Mouse (Mus musculus) liver, postnatal 0 days (tissue): Measurements from ENCODE around the gene Cars2. TPM values are rescaled to one million over a fixed set of nuclear protein-coding genes. Genes with fewer than 3 reads are reported as not detected.

Experiments
- ATAC-seq: fragments of 200-750 bp; cut with Nextera tagmentation; 2 replicates; pipeline ENCODE4 v1.8.0; 2017; ENCODE audit warnings: mild to moderate bottlenecking, moderate library complexity
- DNase-seq: peaks from one replicate; pipeline ENCODE4 v3.0.0-alpha.2; 2016
- H3K27ac ChIP-seq: fragments of 300-500 bp; sonication (generic); 2 replicates; pipeline ENCODE4 v1.5.1; 2014; ENCODE audit warnings: antibody characterized with exemption, moderate library complexity, mild to moderate bottlenecking, low read depth
- H3K27me3 ChIP-seq: fragments of 300-500 bp; sonication (generic); 2 replicates; pipeline ENCODE4 v1.6.1; 2014; ENCODE audit warnings: low read length, control low read depth, mixed read lengths; ENCODE audit not compliant: insufficient read depth
- H3K36me3 ChIP-seq: fragments of 300-500 bp; sonication (generic); replicated peaks from 2 replicates; pipeline ENCODE4 v1.6.1; 2014; ENCODE audit warnings: mild to moderate bottlenecking, control low read depth, low read length, moderate library complexity, mixed read lengths; ENCODE audit not compliant: insufficient read depth
- H3K4me1 ChIP-seq: fragments of 300-500 bp; sonication (generic); 2 replicates; pipeline ENCODE4 v1.6.1; 2014; ENCODE audit warnings: antibody characterized with exemption, mild to moderate bottlenecking, control low read depth; ENCODE audit not compliant: insufficient read depth
- H3K4me2 ChIP-seq: fragments of 300-500 bp; sonication (generic); 2 replicates; pipeline ENCODE4 v1.6.1; 2014; ENCODE audit warnings: low read depth, mild to moderate bottlenecking, low read length, moderate library complexity, mixed read lengths
- H3K4me3 ChIP-seq: fragments of 300-500 bp; sonication (generic); 2 replicates; pipeline ENCODE4 v1.5.1; 2014; ENCODE audit warnings: low read depth, low read length
- H3K9ac ChIP-seq: fragments of 300-500 bp; sonication (generic); replicated peaks from 2 replicates; pipeline ENCODE4 v1.6.1; 2014; ENCODE audit warnings: mild to moderate bottlenecking, moderate library complexity
- H3K9me3 ChIP-seq: fragments of 300-500 bp; sonication (generic); 2 replicates; pipeline ENCODE4 v1.6.1; 2016; ENCODE audit warnings: mild to moderate bottlenecking, control low read depth, low read length, mixed read lengths
- CTCF ChIP-seq: sonication (generic); IDR thresholded peaks from 2 replicates; pipeline ENCODE4 v1.5.1; 2016; ENCODE audit warnings: antibody characterized with exemption, low read depth
- EP300 ChIP-seq: IDR thresholded peaks from 2 replicates; pipeline ENCODE4 v1.6.1; 2016; ENCODE audit warnings: antibody characterized with exemption, low read depth, mild to moderate bottlenecking
- WGBS: fragments of 180-500 bp; shearing (Covaris S2); extraction: QIAGEN DNeasy Blood & Tissue Kit; methylation state at CpG from one replicate; pipeline ENCODE4 v1.1.7; 2014; ENCODE audit not compliant: insufficient replicate concordance; 5-methylcytosine and 5-hydroxymethylcytosine counted together
- polyA plus RNA-seq: library from polyadenylated mRNA; unstranded; fragments of >200 nt; fragmentation: Nextera tagmentation; extraction: Ambion mirVana; gene quantifications from 2 replicates; pipeline ENCODE4 v1.2.1, GENCODE M21; 2015

The Cars2 gene
- 7.2 and 8.4 TPM in 2 replicates for polyA plus RNA-seq

DNA sequence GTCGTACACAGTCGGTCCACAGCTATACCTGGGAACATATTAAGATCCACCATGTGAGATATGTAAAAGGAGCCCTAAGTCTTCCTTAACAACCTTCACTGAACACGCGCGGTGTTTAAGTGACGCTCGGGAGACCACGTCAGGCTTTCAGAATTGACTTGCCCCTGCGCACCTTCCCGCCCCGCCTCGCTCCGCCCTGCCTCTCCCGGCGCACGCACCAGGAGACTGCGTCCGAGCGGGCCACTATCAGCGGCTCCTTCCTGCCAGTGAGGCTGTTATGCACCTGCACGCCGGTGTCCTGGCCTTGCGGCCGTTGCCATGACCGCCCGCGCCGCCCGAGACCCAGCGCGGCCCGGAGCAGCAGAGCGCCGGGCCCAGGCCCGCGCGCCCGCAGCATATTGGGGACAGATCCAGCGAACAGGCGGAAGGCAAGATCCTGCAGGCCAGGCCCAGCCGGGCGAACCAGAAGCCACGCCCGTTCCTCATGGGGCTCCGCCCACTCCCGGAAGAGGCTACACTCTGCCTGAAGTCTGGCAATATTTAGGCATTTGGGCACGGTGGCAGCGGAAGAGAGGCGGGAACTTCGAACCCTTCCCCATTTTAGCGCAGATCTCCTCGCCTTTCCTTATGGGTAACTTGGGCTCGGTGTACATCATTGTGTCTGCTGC, at the start of gene Cars2:
TSS of gene Cars2 (minus strand) at position 503 of the 668 bp plus-strand sequence.
- peaks cover 22% of the 10 kb centered on the region for H3K4me1 ChIP-seq

DNA sequence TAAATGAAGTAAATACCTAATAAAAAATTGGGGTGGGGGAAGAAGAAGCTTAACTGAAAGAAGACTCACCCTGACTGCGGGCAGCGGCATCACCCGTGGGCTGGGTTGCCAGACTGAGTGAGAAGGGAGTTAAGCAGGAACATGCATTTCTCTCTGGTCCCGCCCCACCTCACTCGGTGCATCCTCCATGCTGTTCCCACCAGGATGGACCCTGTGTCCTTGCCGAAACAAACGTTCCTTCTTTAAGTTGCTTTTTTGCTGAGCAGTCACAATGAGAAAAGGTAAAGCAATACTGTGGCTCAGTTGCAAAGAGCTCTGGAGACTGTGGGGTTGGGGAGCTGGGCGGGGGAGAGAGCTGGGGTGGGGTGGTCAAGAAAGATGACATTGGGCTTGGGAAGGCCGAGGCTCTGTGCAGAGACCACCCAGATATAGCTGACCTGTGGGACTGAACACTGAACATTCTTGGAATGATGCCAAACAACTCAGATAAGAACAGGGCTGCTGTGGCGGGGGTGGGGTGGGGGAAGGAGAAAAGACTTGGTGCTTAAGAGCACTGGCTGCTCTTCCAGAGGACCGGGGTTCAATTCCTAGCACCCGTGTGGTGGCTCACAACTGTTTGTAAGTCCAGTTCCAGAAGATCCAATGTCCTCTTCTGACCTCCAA, 42.8 kb upstream of the Cars2 start:
- no peaks in the 10 kb centered on the region for H3K9me3 ChIP-seq
- no peak overlapping the region for H3K4me3 ChIP-seq
- DNase-seq (no peak), ATAC-seq (no peak)
- no peak overlapping the region for H3K9ac ChIP-seq
- 56% methylated on average over 12 of the region's 12 CpGs for WGBS
- H3K4me1 ChIP-seq, result 0 out of 2 replicates have a peak, but pooled peaks cover 3% of the 10 kb centered on the region
- TF ChIP-seq CTCF (no peak), EP300 (no peak)
- H3K27ac ChIP-seq, result no peak overlapping the region
- no peaks in the 10 kb centered on the region for H3K36me3 ChIP-seq
- no peaks in the 10 kb centered on the region for H3K27me3 ChIP-seq
- no peak overlapping the region for H3K4me2 ChIP-seq

More for the DNA sequence above, at the start of gene Cars2:
- ATAC-seq, result peak; percentile 76
- peak within 1 kb of the TSS; percentile 90 for H3K27ac ChIP-seq
- peak; percentile 94 for DNase-seq
- whole genome bisulfite sequencing, result under 1% methylated on average over 52 of the region's 53 CpGs
- no peaks in the 10 kb centered on the region; the same call in 1 of the 2 replicates for H3K36me3 ChIP-seq
- H3K9me3 ChIP-seq, result no peaks in the 10 kb centered on the region
- peak within 1 kb of the TSS; percentile 74 for H3K9ac ChIP-seq
- H3K27me3 ChIP-seq, result no peaks in the 10 kb centered on the region
- TF ChIP-seq EP300 (no peak), CTCF (no peak)
- H3K4me3 ChIP-seq, result peak within 1 kb of the TSS; percentile 70
- peak within 1 kb of the TSS; percentile 84 for H3K4me2 ChIP-seq

DNA sequence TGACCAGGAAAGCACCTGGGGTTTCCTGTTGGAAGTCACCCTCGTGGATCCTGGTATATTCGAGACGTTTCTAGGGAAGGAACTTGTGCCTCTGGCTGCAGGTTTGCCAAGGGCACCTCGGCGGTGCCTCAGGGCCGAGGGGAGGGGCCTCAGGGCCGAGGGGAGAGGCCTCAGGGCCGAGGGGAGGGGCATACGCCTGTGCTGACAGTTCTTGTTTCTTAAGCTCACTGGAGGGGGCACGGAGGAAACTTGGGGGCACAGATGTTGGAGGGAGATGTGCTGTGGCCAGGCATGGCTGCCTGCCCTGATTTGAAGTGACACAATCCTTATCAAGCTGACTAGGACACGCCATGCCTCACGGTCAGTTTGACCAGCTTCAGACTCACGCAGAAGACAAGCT, 41.7 kb upstream of the Cars2 start:
- Histone ChIP-seq H3K9ac (no peak overlapping the region), H3K27me3 (no peaks in the 10 kb centered on the region), H3K4me3 (no peak overlapping the region), H3K36me3 (no peaks in the 10 kb centered on the region), H3K4me2 (peak overlapping the region; percentile 40; the same call in 1 of the 2 replicates), H3K4me1 (0 out of 2 replicates have a peak, but pooled peaks cover 3% of the 10 kb centered on the region), H3K27ac (no peak overlapping the region), H3K9me3 (no peaks in the 10 kb centered on the region)
- TF ChIP-seq CTCF (no peak), EP300 (no peak)
- DNase-seq (peak; percentile 34), ATAC-seq (no peak)
- WGBS, result 25% methylated on average over 13 of the region's 13 CpGs

DNA sequence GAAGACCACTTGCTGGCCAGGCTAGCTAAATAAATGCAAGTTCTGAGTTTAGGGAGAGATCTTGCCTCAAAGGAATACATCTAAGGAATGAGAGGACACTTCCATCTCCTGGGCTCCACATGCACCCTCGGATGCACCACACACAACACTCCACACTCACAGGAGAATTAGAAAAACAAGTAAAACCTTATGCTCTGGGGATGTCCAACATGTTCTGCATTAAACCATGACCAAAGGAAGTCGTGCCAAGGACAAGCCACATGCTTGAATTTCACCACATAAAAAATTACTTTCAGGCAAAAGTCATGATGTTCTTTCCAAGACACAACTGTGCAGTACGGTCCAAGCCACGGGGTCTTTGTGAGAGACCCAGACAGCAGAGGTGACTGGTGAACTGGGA, 41.3 kb upstream of the Cars2 start:
- no peak for TF ChIP-seq CTCF
- TF ChIP-seq EP300, result no peak
- 74% methylated on average over 4 of the region's 4 CpGs for WGBS
- Histone ChIP-seq H3K4me1 (0 out of 2 replicates have a peak, but pooled peaks cover 3% of the 10 kb centered on the region), H3K36me3 (no peaks in the 10 kb centered on the region), H3K27ac (no peak overlapping the region), H3K9me3 (no peaks in the 10 kb centered on the region), H3K4me3 (no peak overlapping the region), H3K4me2 (no peak overlapping the region), H3K9ac (no peak overlapping the region), H3K27me3 (no peaks in the 10 kb centered on the region)
- no peak for DNase-seq
- no peak for ATAC-seq

DNA sequence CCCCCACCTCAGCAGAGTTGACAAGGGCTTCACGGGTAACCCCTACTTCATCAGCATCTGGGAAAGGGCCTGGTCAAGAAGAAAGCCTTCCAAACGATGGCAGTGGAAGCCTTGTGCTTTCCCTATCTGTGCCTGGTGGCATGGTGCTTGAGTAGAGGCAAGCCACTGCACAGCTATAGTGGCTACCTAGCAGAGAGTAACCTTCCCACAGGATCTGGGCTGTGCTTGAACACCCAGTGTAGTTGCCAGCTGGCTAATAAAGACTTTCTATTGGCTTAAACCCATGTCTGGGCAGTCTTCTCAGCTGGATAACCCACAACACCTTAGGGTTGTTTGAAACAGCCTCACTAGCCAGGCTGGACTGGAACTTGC, 35.8 kb upstream of the Cars2 start:
- Histone ChIP-seq H3K9ac (no peak overlapping the region), H3K27me3 (no peaks in the 10 kb centered on the region), H3K4me2 (no peak overlapping the region), H3K9me3 (no peaks in the 10 kb centered on the region), H3K4me1 (no peaks in the 10 kb centered on the region), H3K4me3 (no peak overlapping the region), H3K27ac (no peak overlapping the region), H3K36me3 (no peaks in the 10 kb centered on the region)
- no peak for TF ChIP-seq CTCF
- no peak for TF ChIP-seq EP300
- DNase-seq, result no peak
- 72% methylated on average over 2 of the region's 2 CpGs for WGBS
- no peak for ATAC-seq

DNA sequence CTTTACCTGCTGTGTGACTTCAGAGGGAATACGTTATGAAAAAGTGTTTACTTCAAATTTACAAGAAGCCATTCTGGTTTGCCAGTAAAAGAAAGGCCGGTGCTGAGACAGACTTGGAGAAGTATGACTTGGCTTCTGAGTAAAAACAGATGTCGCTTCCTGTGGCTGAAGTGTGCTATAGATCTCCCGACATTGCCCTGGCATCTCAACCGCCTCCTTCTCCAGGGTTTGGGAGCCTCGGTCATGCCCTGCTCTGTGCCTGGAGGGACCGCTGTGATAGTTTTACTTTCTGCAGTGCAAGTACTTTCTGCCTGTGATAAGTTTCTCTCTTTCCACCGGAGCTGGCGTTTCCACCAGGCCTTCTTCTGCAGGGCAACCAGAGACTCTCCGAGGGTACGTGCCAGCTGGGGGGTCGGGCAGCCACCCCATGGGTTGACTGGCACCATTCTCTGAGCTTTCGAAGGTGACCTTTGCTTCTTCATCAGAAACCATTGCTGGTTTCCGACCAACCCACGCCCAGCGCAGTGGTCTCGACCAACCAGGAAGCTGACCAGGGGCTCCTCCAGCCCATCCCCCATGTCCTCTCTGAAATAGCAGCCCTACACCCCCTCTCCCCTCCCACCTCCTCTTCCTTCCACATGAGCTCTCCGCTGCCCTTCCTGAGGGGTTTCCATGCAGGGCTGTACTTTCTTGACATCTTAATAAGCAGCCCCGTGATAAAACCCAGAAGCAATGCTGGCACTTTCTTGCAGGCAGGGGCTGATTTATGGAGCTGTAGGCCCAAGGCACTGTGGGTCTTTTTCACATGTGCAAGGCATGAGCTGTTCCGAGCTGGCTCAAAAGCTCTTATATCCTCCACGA, 35.2 kb upstream of the Cars2 start:
- Histone ChIP-seq H3K9ac (no peak overlapping the region), H3K36me3 (no peaks in the 10 kb centered on the region), H3K4me1 (no peaks in the 10 kb centered on the region), H3K27ac (no peak overlapping the region), H3K27me3 (no peaks in the 10 kb centered on the region), H3K4me3 (no peak overlapping the region), H3K4me2 (no peak overlapping the region), H3K9me3 (no peaks in the 10 kb centered on the region)
- no peak for TF ChIP-seq EP300
- no peak for TF ChIP-seq CTCF
- ATAC-seq, result no peak
- DNase-seq, result no peak
- WGBS, result 65% methylated on average over 21 of the region's 21 CpGs
